In the genomic region with DNA sequence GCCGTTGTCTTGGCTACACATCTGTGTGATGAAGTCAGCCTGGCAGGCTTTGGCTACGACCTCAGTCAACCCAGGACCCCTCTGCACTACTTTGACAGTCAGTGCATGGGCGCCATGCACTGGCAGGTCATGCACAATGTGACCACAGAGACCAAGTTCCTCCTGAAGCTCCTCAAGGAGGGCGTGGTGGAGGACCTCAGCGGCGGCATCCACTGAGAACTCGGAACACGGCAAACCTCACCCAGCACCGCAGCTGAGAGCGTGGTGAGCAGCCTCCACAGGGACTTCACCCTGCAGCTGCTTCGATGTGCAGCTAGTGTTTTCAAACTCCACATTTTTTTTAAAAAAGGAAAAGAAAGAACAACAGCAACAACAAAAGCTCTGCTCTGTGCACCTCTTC, we compare ENCODE assay signal across 12 mouse cellular contexts. TPM values are rescaled to one million over a fixed set of nuclear protein-coding genes. Genes with fewer than 3 reads are reported as not detected.
DNase-seq lines count a peak whose midpoint lies in the region; ATAC-seq and TF ChIP-seq lines count a peak whose summit lies in the region.
"Had no signal": no experiment of that assay in that cellular context is flagged by ENCODE, and none has a peak within 500 bp of the region (broad histone marks: within the 10 kb centered on the region; RNA-seq: fewer than 3 reads in every experiment).

No protein-coding gene starts in this region.

- peaks cover 20% of the 10 kb centered on the region for H3K36me3 ChIP-seq in forebrain, embryonic 16.5 days (ENCODE audit: control insufficient read depth, insufficient read depth)
- peaks cover 61% of the 10 kb centered on the region for H3K36me3 ChIP-seq in forebrain, embryonic 10.5 days (replicated peaks)
- H3K36me3 ChIP-seq in spleen, adult 2 months (ENCODE audit: control insufficient read depth, insufficient read depth, low read length) = no peaks in the 10 kb centered on the region; the same call in 1 of the 2 replicates

- TF ChIP-seq POLR2A in spleen, adult 2 months (IDR thresholded peaks at IDR 0.05; ENCODE audit: low read depth, low read length) = no peak

- no peaks in the 10 kb centered on the region for H3K4me1 ChIP-seq in forebrain, embryonic 16.5 days (replicated peaks; ENCODE audit: control insufficient read depth, insufficient read depth, low read length)
- no peaks in the 10 kb centered on the region for H3K4me1 ChIP-seq in forebrain, embryonic 10.5 days
- peaks cover 9% of the 10 kb centered on the region; the same call in 1 of the 2 replicates for H3K4me1 ChIP-seq in spleen, adult 2 months (ENCODE audit: control insufficient read depth, insufficient read depth, insufficient read length)
- H3K4me1 ChIP-seq: embryonic facial prominence, embryonic 12.5 days; heart, embryonic 15.5 days had no signal

- peaks cover 3% of the 10 kb centered on the region; the same call in 1 of the 2 replicates for H3K9me3 ChIP-seq in forebrain, embryonic 16.5 days (ENCODE audit: control insufficient read depth, low read length)
- peaks cover 11% of the 10 kb centered on the region for H3K9me3 ChIP-seq in forebrain, embryonic 10.5 days
- H3K9me3 ChIP-seq: embryonic facial prominence, embryonic 12.5 days had no signal

- no peaks in the 10 kb centered on the region for H3K27me3 ChIP-seq in forebrain, embryonic 16.5 days (replicated peaks; ENCODE audit: control insufficient read depth, insufficient read depth, low read length)
- no peaks in the 10 kb centered on the region for H3K27me3 ChIP-seq in forebrain, embryonic 10.5 days (ENCODE audit: poor library complexity, severe bottlenecking)
- no peaks in the 10 kb centered on the region for H3K27me3 ChIP-seq in spleen, adult 2 months (ENCODE audit: control insufficient read depth, insufficient read depth, low read length)
- H3K27me3 ChIP-seq: embryonic facial prominence, embryonic 12.5 days; heart, embryonic 15.5 days had no signal

- no peak for ATAC-seq in forebrain, embryonic 16.5 days

- peak overlapping the region; percentile 33; the same call in 1 of the 2 replicates for H3K27ac ChIP-seq in forebrain, embryonic 16.5 days (ENCODE audit: low read length)
- no peak overlapping the region for H3K27ac ChIP-seq in forebrain, embryonic 10.5 days
- H3K27ac ChIP-seq in spleen, adult 2 months (ENCODE audit: insufficient read depth, low read length) = no peak overlapping the region
- H3K27ac ChIP-seq: embryonic facial prominence, embryonic 12.5 days; heart, embryonic 15.5 days had no signal

- no peak overlapping the region for H3K4me2 ChIP-seq in forebrain, embryonic 16.5 days (ENCODE audit: low read length)
- H3K4me2 ChIP-seq: embryonic facial prominence, embryonic 12.5 days; heart, embryonic 15.5 days had no signal

- WGBS in forebrain, embryonic 16.5 days = 85% methylated on average over 11 of the region's 11 CpGs
- 89% methylated on average over 11 of the region's 11 CpGs for WGBS in forebrain, embryonic 10.5 days
- WGBS in spleen, adult 2 months = 14% methylated on average over 11 of the region's 11 CpGs

- no peak for TF ChIP-seq CTCF in spleen, adult 2 months (IDR thresholded peaks at IDR 0.05; ENCODE audit: extremely low read depth, insufficient read depth, insufficient read length, insufficient replicate concordance)

- no peak for DNase-seq in forebrain, embryonic 10.5 days (ENCODE audit: extremely low spot score, low spot score)
- peak in 1 of 2 experiments; percentile 39 for DNase-seq in spleen, adult 2 months (ENCODE audit: low read depth in 1 of 2, low spot score in 2 of 2)
- no peak for DNase-seq in spleen, adult 12 weeks (ENCODE audit: low spot score)
- DNase-seq in skeletal muscle tissue, adult 2 months (ENCODE audit: low read depth, low spot score) = peak; percentile 42
- no peak for DNase-seq in kidney, postnatal 36 days
- DNase-seq in embryo, embryonic 10 days (ENCODE audit: low spot score) = no peak
- no peak for DNase-seq in adrenal gland, adult 2 months
- DNase-seq: cerebellum, adult 18-20 months; kidney, postnatal 14 days had no signal

- no peak overlapping the region for H3K4me3 ChIP-seq in forebrain, embryonic 16.5 days (replicated peaks; ENCODE audit: low read length)
- H3K4me3 ChIP-seq in forebrain, embryonic 10.5 days = no peak overlapping the region
- H3K4me3 ChIP-seq in spleen, adult 2 months (ENCODE audit: extremely low read depth, insufficient read depth, insufficient read length) = peak overlapping the region; percentile 24; the same call in 1 of the 2 replicates
- H3K4me3 ChIP-seq: embryonic facial prominence, embryonic 12.5 days; heart, embryonic 15.5 days had no signal

- no peak overlapping the region for H3K9ac ChIP-seq in forebrain, embryonic 16.5 days (replicated peaks; ENCODE audit: low read depth, low read length)
- H3K9ac ChIP-seq: embryonic facial prominence, embryonic 12.5 days; heart, embryonic 15.5 days had no signal

RNA-seq across cellular contexts. Expression of gene St3gal5, which starts 56.1 kb away (rescaled TPM):
- polyA plus RNA-seq in forebrain, embryonic 16.5 days (2015; fragmentation: Nextera tagmentation; extraction: Ambion mirVana) = 46.8 and 52.9 TPM in 2 replicates
- 36.9 and 38.9 TPM in 2 replicates for polyA plus RNA-seq in forebrain, embryonic 10.5 days (2016; fragmentation: Nextera tagmentation; extraction: Ambion mirVana)
- polyA plus RNA-seq in spleen, adult 2 months (2012; rRNA removed) = 43.1 and 48.1 TPM in 2 replicates
- 100 to 1,000 TPM; 137 to 188 TPM for total RNA-seq in adrenal gland, adult 2 months (2021)
- polyA plus RNA-seq in adrenal gland, adult 2 months (2012; rRNA removed) = 149 and 235 TPM in 2 replicates
